Mouse (Mus musculus) limb, embryonic 12.5 days (tissue): ENCODE results near the gene Gm21094. TPM values are rescaled to one million over a fixed set of nuclear protein-coding genes. Genes with fewer than 3 reads are reported as not detected.
"Not testable (repeated sequence)": the region's sequence is repeated elsewhere in the genome, so short reads cannot be mapped to it uniquely, and the experiment has no call there.

ENCODE experiments used
- ATAC-seq: fragments of 200-750 bp; cut with Nextera tagmentation; 2 replicates; pipeline ENCODE4 v1.8.0; 2017; ENCODE audit warnings: low read depth, moderate TSS enrichment; ENCODE audit not compliant: insufficient number of reproducible peaks, insufficient read depth, low FRiP score, low TSS enrichment
- H3K27ac ChIP-seq: fragments of 300-500 bp; sonication (generic); 2 replicates; pipeline ENCODE4 v1.5.1; 2016; ENCODE audit warnings: mild to moderate bottlenecking, moderate library complexity
- H3K27me3 ChIP-seq: fragments of 300-500 bp; sonication (generic); 2 replicates; pipeline ENCODE4 v1.6.1; 2016; ENCODE audit warnings: mild to moderate bottlenecking, moderate library complexity
- H3K36me3 ChIP-seq: fragments of 300-500 bp; sonication (generic); 2 replicates; pipeline ENCODE4 v1.6.1; 2016; ENCODE audit warnings: mild to moderate bottlenecking, moderate library complexity
- H3K4me1 ChIP-seq: fragments of 300-500 bp; sonication (generic); replicated peaks from 2 replicates; pipeline ENCODE4 v1.6.1; 2016
- H3K4me2 ChIP-seq: fragments of 300-500 bp; sonication (generic); 2 replicates; pipeline ENCODE4 v1.6.1; 2016; ENCODE audit warnings: mild to moderate bottlenecking, moderate library complexity
- H3K4me3 ChIP-seq: fragments of 300-500 bp; sonication (generic); replicated peaks from 2 replicates; pipeline ENCODE4 v1.5.1; 2016; ENCODE audit warnings: mild to moderate bottlenecking
- H3K9ac ChIP-seq: fragments of 300-500 bp; sonication (generic); replicated peaks from 2 replicates; pipeline ENCODE4 v1.6.1; 2016; ENCODE audit warnings: mild to moderate bottlenecking, moderate library complexity
- H3K9me3 ChIP-seq: fragments of 300-500 bp; sonication (generic); 2 replicates; pipeline ENCODE4 v1.6.1; 2016; ENCODE audit warnings: mild to moderate bottlenecking, moderate library complexity
- WGBS: fragments of 180-500 bp; shearing (Covaris S2); methylation state at CpG from one replicate; pipeline ENCODE4 v1.1.7; 2016; 5-methylcytosine and 5-hydroxymethylcytosine counted together
- polyA plus RNA-seq: library from polyadenylated mRNA; unstranded; fragments of >200 nt; fragmentation: Nextera tagmentation; extraction: Ambion mirVana; gene quantifications from 2 replicates; pipeline ENCODE4 v1.2.1, GENCODE M21; 2016

The Gm21094 gene
- polyA plus RNA-seq: not detected in 2 replicates

- not testable (repeated sequence) for H3K4me2 ChIP-seq, H3K4me1 ChIP-seq, H3K27me3 ChIP-seq, H3K9me3 ChIP-seq, H3K27ac ChIP-seq, H3K36me3 ChIP-seq, H3K4me3 ChIP-seq, H3K9ac ChIP-seq, ATAC-seq
- no CpG with 5 or more reads among the region's 8 CpGs for WGBS
Measured at GRCm38 (mm10) chrY:32620343-32620742, at the start of gene Gm21094. TSS of gene Gm21094 (minus strand) at chrY:32620443.
